Mouse (Mus musculus): Measurements from ENCODE around the gene Trmt13. TPM values are rescaled to one million over a fixed set of nuclear protein-coding genes. Genes with fewer than 3 reads are reported as not detected.
A peak's percentile ranks its signal among the peaks of the same experiment; 100 is the strongest.

The Trmt13 gene
- polyA plus RNA-seq, 1 experiment: 22.3 TPM

- no peak for DNase-seq (ENCODE audit: extremely low spot score in 1 of 2, low spot score in 1 of 2)
These were observed 20.5 kb upstream of the Trmt13 start for GRCm38 (mm10) chr3:116634853-116635252.

GRCm38 (mm10) chr3:116634091-116634490, 19.7 kb upstream of the Trmt13 start:
- no peak for DNase-seq (ENCODE audit: extremely low spot score in 1 of 2, low spot score in 1 of 2)

DNA sequence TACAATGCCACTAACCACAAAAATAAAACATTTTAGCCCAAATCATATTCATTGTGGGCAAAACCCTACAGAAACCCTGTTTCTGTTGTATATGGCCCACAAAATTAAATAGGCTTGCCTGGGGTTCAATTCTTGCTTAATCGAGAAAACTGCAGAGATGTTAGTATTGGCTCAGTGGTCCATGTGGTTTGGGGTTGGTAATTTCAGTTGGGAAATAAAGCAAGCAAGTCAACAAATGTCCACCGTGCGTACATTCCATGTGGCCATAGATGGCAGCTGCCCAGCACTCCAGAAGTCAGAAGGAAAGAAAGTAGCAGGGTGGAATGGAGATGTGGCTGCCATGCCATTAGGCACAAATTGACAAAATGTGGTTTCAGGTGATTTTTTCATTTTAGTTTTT, 18.6 kb upstream of the Trmt13 start:
- no peak for DNase-seq (ENCODE audit: extremely low spot score in 1 of 2, low spot score in 1 of 2)

DNA sequence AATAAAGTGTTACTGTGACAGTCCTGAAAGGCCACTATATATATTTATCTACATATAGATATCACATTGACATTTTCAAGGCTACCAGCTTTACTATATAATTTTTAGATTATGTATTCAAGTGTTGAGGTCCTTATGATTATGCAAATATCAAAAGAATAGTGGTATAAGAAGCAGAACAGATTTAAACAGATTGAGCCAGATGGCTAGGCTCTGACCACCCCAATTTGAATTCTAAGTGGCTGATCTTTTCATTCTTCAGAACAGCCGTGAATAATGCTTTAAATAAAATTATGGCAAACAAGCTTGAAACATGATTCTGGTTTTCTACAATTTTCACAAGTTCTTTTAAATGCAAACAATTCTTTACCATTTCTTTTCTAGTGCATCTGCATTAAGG, 17.1 kb upstream of the Trmt13 start:
- no peak for DNase-seq (ENCODE audit: extremely low spot score in 1 of 2, low spot score in 1 of 2)

DNA sequence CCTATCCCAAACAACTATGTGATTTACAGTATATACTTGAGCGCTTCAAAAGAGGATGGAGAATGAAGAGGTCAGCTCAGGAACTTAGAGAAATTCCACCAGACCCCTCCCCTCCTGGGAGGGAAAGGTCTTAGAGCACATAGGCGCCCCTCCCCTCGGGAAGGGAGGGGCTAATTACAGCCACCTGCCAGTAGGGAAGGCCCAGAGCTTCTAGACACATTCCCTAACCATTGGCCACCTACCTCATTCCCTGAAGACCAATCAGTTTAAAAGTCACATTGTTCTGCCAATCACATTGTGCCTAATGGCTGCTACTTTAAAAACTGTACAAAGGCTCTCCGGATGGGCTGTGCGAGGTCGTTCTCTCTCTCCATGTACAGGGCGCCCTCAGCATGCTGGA, 8.3 kb upstream of the Trmt13 start:
- DNase-seq (ENCODE audit: extremely low spot score in 1 of 2, low spot score in 1 of 2): no peak

DNA sequence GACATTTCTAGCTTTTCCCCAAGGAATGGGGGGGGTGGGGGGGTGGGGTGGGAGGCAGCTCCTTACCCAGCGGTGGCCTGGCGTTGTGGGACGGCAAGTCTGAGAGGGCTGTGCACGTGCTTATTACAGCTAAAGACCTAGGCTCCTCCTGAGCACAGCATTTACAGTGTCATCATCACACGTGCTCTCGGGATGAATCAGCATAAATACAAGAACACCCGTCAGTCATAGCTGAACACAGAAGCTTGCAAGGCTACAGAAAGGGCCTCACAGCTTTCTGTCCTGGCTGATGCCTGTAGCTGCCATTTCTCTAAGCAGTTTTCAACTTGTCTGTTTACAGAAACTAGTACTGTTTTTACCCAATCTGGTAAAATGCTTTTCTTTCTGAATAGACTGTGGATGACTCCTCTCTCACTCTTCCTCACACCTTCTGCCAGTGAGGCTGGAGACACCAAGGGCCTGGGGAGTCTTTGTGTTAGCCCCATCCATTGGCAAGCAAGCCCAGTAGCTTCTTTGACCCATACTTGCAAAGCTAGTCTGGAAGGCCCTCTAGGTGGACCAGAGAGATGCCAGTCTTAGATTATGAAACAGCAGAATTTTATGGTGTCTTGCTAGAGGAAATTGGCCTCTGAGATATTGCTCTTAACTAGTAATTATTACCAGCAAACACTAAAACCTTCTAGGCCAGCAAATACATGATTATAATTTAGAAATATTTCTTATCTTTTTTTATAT, 6.4 kb upstream of the Trmt13 start:
- no peak for DNase-seq (ENCODE audit: extremely low spot score in 1 of 2, low spot score in 1 of 2)

DNA sequence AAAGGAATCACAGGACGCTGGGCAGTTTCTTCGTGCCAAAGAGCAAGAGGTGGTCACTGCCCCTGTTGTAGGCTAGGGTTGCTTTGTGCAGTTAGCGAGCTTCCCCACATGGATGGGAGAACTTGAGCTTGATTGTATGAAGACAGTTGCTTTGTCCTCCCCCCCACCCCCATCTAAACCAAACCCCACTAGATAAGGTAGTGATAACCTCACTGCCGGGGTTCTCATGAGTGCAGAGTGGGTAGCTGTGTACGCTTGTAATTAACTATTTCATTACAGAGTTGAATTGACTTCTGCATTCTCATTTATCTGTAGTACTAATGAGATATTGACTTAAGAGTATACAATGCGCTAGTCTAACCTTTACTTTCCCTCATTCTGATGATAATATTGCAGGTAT, 4.5 kb upstream of the Trmt13 start:
- no peak for DNase-seq (ENCODE audit: extremely low spot score in 1 of 2, low spot score in 1 of 2)

GRCm38 (mm10) chr3:116615318-116616068, 1.1 kb upstream of the Trmt13 start:
- no peak for DNase-seq (ENCODE audit: extremely low spot score in 1 of 2, low spot score in 1 of 2)

DNA sequence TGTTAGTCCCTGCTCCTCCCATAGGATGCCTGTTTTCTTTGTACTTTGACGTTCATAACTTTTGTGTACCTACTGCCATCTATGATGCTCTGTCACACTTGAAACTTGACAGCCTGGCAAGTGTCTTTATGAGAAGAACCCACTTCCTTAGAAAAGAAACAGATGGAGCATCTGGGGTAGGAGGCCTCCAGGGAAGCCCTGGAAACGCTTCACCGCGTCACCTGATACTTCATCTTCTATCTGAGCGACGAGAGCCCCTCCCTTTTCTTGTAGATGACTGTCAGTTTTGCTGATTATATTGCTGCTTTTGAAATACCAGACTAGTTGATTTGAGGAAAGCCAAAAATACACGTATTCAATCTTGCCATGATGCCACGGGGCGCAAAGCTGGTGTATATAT, 9.8 kb downstream of the Trmt13 start:
- DNase-seq (ENCODE audit: extremely low spot score in 1 of 2, low spot score in 1 of 2): peak in 1 of 2 experiments; percentile 13

DNA sequence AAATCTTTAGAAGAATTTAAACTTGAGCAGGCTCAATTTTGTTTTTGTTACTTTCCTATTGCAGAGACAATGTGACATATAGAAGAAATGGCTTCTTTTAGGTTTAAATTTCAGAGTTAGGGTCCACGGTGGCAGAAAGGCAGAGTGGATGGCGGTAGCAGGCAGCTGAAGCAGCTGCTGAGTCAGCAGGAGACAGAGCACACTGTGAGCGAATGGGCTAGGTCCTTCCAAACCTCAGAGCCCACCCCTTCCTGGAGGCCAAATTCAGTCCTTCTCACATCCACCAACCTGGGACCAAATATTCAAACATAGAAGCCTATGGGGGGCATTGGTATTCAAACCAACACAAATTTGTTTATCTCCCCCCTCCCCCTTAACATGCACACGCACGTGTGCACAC, 12.6 kb downstream of the Trmt13 start:
- no peak for DNase-seq (ENCODE audit: extremely low spot score in 1 of 2, low spot score in 1 of 2)

- DNase-seq (ENCODE audit: extremely low spot score in 1 of 2, low spot score in 1 of 2): no peak
These were observed 13.4 kb downstream of the Trmt13 start for GRCm38 (mm10) chr3:116601005-116601404.

DNA sequence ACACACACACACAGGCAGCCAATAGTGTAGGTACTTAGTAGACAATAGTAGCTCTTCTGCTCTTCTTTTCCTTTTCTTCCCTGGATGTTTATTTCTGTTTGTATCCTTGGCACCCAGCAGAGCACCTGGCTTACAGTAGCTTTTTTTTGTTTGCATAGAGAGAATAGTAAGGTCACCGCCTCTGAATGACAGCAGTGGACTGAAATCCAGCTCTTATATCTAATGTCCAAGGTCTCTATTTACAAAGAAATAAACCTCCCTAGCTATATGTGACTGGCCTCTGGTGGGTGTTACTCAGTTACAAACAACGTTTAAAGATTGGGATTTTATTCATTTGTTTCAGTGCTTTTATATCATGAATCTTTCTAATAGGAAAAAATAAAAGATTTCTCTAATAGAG, 14.7 kb downstream of the Trmt13 start:
- no peak for DNase-seq (ENCODE audit: extremely low spot score in 1 of 2, low spot score in 1 of 2)

DNA sequence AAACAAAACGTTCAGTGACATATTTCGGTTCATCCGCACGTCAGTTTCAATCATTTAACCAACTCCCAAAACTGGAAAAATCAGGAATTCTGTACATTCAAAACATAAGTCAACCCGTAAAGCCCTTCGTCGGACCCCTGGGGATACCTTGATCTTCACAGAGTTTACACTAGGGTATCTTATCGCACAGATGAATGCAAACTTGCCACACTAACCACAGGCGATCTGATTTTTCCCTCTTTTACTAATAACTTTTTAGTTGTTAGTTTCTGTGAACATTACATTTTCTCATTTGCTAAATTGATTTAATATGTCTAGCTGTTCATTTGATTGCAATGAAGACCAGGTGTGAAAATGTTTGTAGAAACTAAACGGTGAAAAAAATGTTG, 18.8 kb downstream of the Trmt13 start:
- no peak for DNase-seq (ENCODE audit: extremely low spot score in 1 of 2, low spot score in 1 of 2)

GRCm38 (mm10) chr3:116594728-116595602, 19.4 kb downstream of the Trmt13 start, which contains the start of gene Sass6:
Gene Sass6 (plus strand): TSS chr3:116594982.
- DNase-seq (ENCODE audit: extremely low spot score in 1 of 2, low spot score in 1 of 2): peak; percentile 93 to 100

GRCm38 (mm10) chr3:116594076-116594727, 20.2 kb downstream of the Trmt13 start:
- DNase-seq (ENCODE audit: extremely low spot score in 1 of 2, low spot score in 1 of 2): peak; percentile 20 to 54

DNA sequence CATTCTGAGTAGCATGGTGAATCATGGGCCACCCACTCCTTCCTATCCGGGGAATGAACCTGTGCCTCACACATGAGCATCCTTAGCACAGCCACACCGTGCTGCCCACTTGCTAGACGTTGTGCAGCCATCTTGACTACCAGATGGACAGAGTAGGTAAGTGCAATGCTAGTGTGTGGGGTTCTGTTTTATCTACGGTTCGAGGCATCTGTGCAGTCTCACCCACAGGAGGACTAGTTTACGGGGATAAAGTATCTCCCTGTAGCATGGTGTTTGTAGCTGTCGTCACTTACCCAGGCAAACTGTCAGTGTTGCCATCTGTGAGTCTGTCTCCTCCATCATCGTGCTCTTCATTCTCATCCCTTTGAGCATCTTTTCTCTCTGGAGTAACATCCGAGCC, 32.2 kb downstream of the Trmt13 start:
- DNase-seq (ENCODE audit: extremely low spot score in 1 of 2, low spot score in 1 of 2): peak; percentile 47 to 67

DNA sequence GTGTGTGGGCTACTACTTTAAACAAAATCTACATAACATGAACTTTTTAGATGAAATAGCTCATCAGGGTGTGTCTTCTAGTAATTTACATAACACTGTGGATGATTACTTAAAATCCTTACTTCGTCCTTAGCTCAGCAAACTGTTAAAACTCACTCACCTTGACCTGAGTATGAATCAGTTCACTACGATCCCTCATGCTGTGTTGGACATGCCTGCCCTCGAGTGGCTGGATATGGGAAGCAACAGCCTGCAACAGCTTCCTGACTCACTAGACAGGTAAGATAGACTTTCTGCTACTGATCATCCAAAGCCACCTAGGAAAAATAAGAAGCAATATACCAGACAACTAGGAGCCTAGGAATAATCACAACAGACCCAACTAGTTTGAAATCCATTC, 37.1 kb downstream of the Trmt13 start:
- peak in 1 of 2 experiments; percentile 7 for DNase-seq (ENCODE audit: extremely low spot score in 1 of 2, low spot score in 1 of 2)

DNA sequence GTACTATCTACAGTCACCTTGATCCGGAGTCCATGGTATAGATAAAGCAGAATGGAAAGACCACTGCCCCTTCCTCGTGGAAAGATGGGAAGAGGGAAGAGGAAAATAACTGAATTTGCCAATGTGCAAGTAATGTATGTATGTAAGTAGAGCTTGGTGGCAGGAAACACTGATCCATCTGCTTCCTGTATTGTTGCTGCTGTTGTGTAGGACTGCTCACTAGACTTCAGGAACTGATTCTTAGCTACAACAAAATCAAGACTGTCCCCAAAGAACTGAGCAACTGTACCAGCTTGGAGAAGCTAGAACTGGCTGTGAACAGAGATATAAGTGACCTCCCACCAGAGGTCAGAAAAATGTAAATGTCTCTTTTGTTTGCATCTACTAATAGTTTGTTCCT, 43.8 kb downstream of the Trmt13 start:
- no peak for DNase-seq (ENCODE audit: extremely low spot score in 1 of 2, low spot score in 1 of 2)

- no peak for DNase-seq (ENCODE audit: extremely low spot score in 1 of 2, low spot score in 1 of 2)
These were observed 51.3 kb downstream of the Trmt13 start for GRCm38 (mm10) chr3:116563095-116563492.

GRCm38 (mm10) chr3:116562408-116563094, 51.8 kb downstream of the Trmt13 start, which contains the start of gene Lrrc39:
Gene Lrrc39 (plus strand): TSS chr3:116562973.
- DNase-seq (ENCODE audit: extremely low spot score in 1 of 2, low spot score in 1 of 2): no peak

All from frontal cortex, adult 2 months (tissue).